Mouse (Mus musculus) midbrain, embryonic 12.5 days (tissue): ENCODE measurements at regions not wholly inside any gene's neighbourhood (a gene's known extent, or its start where the extent isn't known, plus 50 kb on each side); places are given as distances from the start of the nearest gene placed in this dataset.

Source experiments
- ATAC-seq: fragments of 200-750 bp; cut with Nextera tagmentation; 2 replicates; pipeline ENCODE4 v1.8.0; 2017; ENCODE audit warnings: low read depth, moderate TSS enrichment, moderate library complexity; ENCODE audit not compliant: low FRiP score
- H3K27ac ChIP-seq: fragments of 300-500 bp; sonication (generic); replicated peaks from 2 replicates; pipeline ENCODE4 v1.5.1; 2016; ENCODE audit warnings: mild to moderate bottlenecking
- H3K27me3 ChIP-seq: fragments of 300-500 bp; sonication (generic); 2 replicates; pipeline ENCODE4 v1.6.1; 2016; ENCODE audit warnings: mild to moderate bottlenecking
- H3K36me3 ChIP-seq: fragments of 300-500 bp; sonication (generic); 2 replicates; pipeline ENCODE4 v1.6.1; 2016
- H3K4me1 ChIP-seq: fragments of 300-500 bp; sonication (generic); 2 replicates; pipeline ENCODE4 v1.6.1; 2016
- H3K4me2 ChIP-seq: fragments of 300-500 bp; sonication (generic); replicated peaks from 2 replicates; pipeline ENCODE4 v1.6.1; 2016; ENCODE audit warnings: mild to moderate bottlenecking, moderate library complexity
- H3K4me3 ChIP-seq: fragments of 300-500 bp; sonication (generic); 2 replicates; pipeline ENCODE4 v1.5.1; 2016; ENCODE audit warnings: mild to moderate bottlenecking
- H3K9ac ChIP-seq: fragments of 300-500 bp; sonication (generic); replicated peaks from 2 replicates; pipeline ENCODE4 v1.6.1; 2016; ENCODE audit warnings: mild to moderate bottlenecking, moderate library complexity
- H3K9me3 ChIP-seq: fragments of 300-500 bp; sonication (generic); 2 replicates; pipeline ENCODE4 v1.6.1; 2016; ENCODE audit warnings: mild to moderate bottlenecking
- WGBS: fragments of 180-500 bp; shearing (Covaris S2); methylation state at CpG from one replicate; pipeline ENCODE4 v1.1.7; 2016; 5-methylcytosine and 5-hydroxymethylcytosine counted together

GRCm38 (mm10) chr13:42526163-42526562 is 154.3 kb upstream of the Phactr1 start:
- Histone ChIP-seq H3K9me3 (no peaks in the 10 kb centered on the region; the same call in 1 of the 2 replicates), H3K36me3 (no peaks in the 10 kb centered on the region), H3K27me3 (no peaks in the 10 kb centered on the region), H3K4me1 (no peaks in the 10 kb centered on the region; the same call in 1 of the 2 replicates), H3K27ac (no peak overlapping the region), H3K4me3 (no peak overlapping the region), H3K9ac (no peak overlapping the region), H3K4me2 (no peak overlapping the region)
- no peak for ATAC-seq
- 65% methylated on average over 4 of the region's 4 CpGs for WGBS

GRCm38 (mm10) chr13:42526966-42527365 is 153.5 kb upstream of the Phactr1 start:
- no peak overlapping the region for H3K4me3 ChIP-seq
- no peak overlapping the region for H3K9ac ChIP-seq
- no peaks in the 10 kb centered on the region for H3K36me3 ChIP-seq
- H3K4me2 ChIP-seq = no peak overlapping the region
- H3K27me3 ChIP-seq = no peaks in the 10 kb centered on the region
- ATAC-seq = no peak
- H3K9me3 ChIP-seq = no peaks in the 10 kb centered on the region; the same call in 1 of the 2 replicates
- no peak overlapping the region for H3K27ac ChIP-seq
- 34% methylated on average over 8 of the region's 8 CpGs for whole genome bisulfite sequencing
- H3K4me1 ChIP-seq = no peaks in the 10 kb centered on the region; the same call in 1 of the 2 replicates

DNA sequence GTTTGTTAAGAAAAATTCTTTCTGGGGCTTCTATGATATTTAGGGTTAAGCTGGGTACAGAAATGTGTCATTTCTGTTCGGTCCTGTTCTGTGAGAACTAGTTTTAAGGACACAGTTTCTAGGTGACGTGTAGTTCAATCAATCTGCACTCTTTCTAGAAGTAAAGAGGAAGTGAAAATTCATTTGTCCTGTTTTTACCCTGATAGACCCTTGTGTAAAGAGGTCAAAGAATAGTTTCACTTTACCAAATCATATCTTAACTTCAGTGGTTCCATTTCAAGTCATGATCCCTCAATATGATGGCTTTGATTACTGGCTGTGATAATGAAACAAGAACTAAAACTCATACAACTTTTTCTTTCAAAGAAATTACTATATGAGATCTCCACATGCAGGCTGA is 152.3 kb upstream of the Phactr1 start:
- no peak overlapping the region for H3K4me2 ChIP-seq
- H3K36me3 ChIP-seq = no peaks in the 10 kb centered on the region
- no peak overlapping the region for H3K4me3 ChIP-seq
- 94% methylated on average over 2 of the region's 2 CpGs for WGBS
- H3K27ac ChIP-seq = no peak overlapping the region
- H3K27me3 ChIP-seq = no peaks in the 10 kb centered on the region
- no peaks in the 10 kb centered on the region for H3K9me3 ChIP-seq
- no peak for ATAC-seq
- no peak overlapping the region for H3K9ac ChIP-seq
- no peaks in the 10 kb centered on the region; the same call in 1 of the 2 replicates for H3K4me1 ChIP-seq

GRCm38 (mm10) chr13:42536501-42537210 is 143.8 kb upstream of the Phactr1 start:
- ATAC-seq = no peak
- Histone ChIP-seq H3K9me3 (peaks cover 4% of the 10 kb centered on the region; the same call in 1 of the 2 replicates), H3K36me3 (no peaks in the 10 kb centered on the region), H3K4me3 (no peak overlapping the region), H3K4me1 (no peaks in the 10 kb centered on the region), H3K9ac (no peak overlapping the region), H3K27me3 (no peaks in the 10 kb centered on the region), H3K27ac (no peak overlapping the region), H3K4me2 (no peak overlapping the region)
- 86% methylated on average over 7 of the region's 7 CpGs for WGBS

DNA sequence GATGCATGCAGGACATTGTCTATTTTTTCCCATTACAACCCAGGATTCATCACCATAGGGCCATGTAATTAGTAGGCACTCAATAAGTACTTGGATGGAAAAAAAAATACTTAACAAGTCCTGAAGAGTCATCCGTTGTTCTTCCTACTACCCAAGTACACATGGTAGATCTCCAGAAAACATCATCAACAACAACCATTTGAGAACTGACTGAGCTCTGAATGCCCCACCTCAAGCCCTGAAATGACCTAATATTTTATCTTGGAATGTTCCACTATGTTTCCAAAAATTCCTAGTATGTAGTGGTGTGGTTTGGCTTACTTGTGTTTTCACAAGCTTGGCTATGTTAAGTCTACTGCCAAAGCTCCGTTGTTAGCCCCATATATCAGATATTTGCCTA is 142.4 kb upstream of the Phactr1 start:
- Histone ChIP-seq H3K4me3 (no peak overlapping the region), H3K27me3 (no peaks in the 10 kb centered on the region), H3K36me3 (no peaks in the 10 kb centered on the region), H3K4me2 (no peak overlapping the region), H3K9ac (no peak overlapping the region), H3K27ac (no peak overlapping the region), H3K9me3 (peaks cover 4% of the 10 kb centered on the region; the same call in 1 of the 2 replicates), H3K4me1 (no peaks in the 10 kb centered on the region)
- 87% methylated on average over 2 of the region's 2 CpGs for WGBS
- no peak for ATAC-seq

DNA sequence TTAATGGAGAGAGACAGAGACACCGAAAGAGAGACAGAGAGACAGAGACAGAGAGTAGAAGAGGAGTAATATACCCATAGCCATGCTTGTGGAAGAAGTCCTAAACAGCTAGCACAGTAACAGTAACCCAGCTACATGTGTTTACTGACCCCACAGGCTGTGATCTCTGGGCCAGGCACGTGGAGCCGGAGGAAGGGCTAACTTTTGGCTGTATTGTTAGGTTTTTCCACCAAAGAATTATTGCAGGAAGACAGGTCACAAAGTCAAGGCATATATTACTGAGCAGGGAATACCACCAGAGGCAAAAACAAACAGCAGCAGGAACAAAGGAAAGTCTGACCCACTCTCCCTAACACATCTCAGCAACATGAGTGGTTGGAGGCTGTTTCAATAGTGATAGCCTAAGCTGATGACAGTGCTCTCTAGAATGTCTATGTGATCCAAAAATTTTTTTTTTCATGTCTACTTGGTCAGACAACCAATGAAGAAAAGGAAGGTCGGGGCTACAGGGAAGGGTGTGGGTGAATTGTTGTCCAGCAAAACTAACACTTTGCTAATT is 135.8 kb upstream of the Phactr1 start:
- Histone ChIP-seq H3K27ac (no peak overlapping the region), H3K9ac (no peak overlapping the region), H3K36me3 (no peaks in the 10 kb centered on the region), H3K27me3 (no peaks in the 10 kb centered on the region), H3K4me2 (no peak overlapping the region), H3K9me3 (peaks cover 4% of the 10 kb centered on the region; the same call in 1 of the 2 replicates), H3K4me3 (no peak overlapping the region), H3K4me1 (no peaks in the 10 kb centered on the region)
- no peak for ATAC-seq
- 76% methylated on average over 4 of the region's 4 CpGs for WGBS

DNA sequence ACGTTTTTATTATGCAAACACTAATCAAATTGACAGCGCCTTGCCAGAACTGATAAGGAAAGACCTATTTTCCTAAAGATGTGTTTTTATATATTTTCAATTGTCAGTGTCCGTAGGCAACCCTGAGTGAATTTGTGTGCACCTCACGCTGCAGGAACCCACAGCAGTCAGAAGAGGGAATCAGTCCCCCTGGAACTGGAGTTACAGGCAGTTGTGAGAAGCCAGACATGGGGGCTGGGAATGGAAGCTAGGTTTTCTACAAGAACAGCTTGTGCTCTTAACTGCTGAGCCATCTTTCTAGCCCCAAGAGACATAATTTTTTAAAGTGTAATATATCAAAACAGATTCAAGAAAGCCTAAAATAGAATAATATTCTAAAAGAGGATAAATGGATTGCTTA is 134.0 kb upstream of the Phactr1 start:
- no peaks in the 10 kb centered on the region for H3K36me3 ChIP-seq
- no peaks in the 10 kb centered on the region for H3K4me1 ChIP-seq
- no peaks in the 10 kb centered on the region for H3K27me3 ChIP-seq
- 80% methylated on average over 4 of the region's 4 CpGs for WGBS
- no peak overlapping the region for H3K9ac ChIP-seq
- H3K4me3 ChIP-seq = no peak overlapping the region
- ATAC-seq = no peak
- H3K27ac ChIP-seq = no peak overlapping the region
- H3K4me2 ChIP-seq = no peak overlapping the region
- no peaks in the 10 kb centered on the region for H3K9me3 ChIP-seq

DNA sequence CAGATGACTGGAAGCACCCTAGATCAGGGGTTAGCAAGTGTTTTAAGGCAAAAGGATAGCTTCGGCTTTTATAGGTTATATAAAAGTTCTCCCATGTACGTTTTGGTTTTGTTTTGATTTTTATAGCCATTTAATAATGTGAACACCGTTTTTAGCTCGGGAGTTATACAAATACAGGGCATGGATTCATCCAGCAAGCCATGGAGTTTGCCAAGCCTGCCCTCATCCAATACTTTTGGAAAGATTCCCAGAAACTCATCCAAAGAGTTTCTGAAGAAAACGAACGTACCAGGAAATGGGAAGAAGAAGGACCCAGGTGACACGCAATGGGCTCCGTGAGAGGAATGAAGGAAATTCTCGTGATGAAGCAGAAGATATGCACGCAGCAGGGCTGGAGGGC is 133.6 kb upstream of the Phactr1 start:
- H3K4me1 ChIP-seq = no peaks in the 10 kb centered on the region
- no peaks in the 10 kb centered on the region for H3K9me3 ChIP-seq
- ATAC-seq = no peak
- no peak overlapping the region for H3K9ac ChIP-seq
- no peak overlapping the region for H3K4me3 ChIP-seq
- no peaks in the 10 kb centered on the region for H3K36me3 ChIP-seq
- no peaks in the 10 kb centered on the region for H3K27me3 ChIP-seq
- no peak overlapping the region for H3K4me2 ChIP-seq
- no peak overlapping the region for H3K27ac ChIP-seq
- WGBS = 94% methylated on average over 10 of the region's 10 CpGs

GRCm38 (mm10) chr13:42549021-42549559 is 131.3 kb upstream of the Phactr1 start:
- no peaks in the 10 kb centered on the region for H3K9me3 ChIP-seq
- no peak overlapping the region for H3K27ac ChIP-seq
- H3K4me1 ChIP-seq = no peaks in the 10 kb centered on the region
- no peaks in the 10 kb centered on the region for H3K27me3 ChIP-seq
- 76% methylated on average over 5 of the region's 5 CpGs for WGBS
- no peak for ATAC-seq
- no peak overlapping the region for H3K9ac ChIP-seq
- no peak overlapping the region for H3K4me2 ChIP-seq
- no peaks in the 10 kb centered on the region for H3K36me3 ChIP-seq
- no peak overlapping the region for H3K4me3 ChIP-seq

- ATAC-seq = no peak
- 80% methylated on average over 4 of the region's 4 CpGs for WGBS
- Histone ChIP-seq H3K27me3 (no peaks in the 10 kb centered on the region), H3K4me2 (no peak overlapping the region), H3K27ac (no peak overlapping the region), H3K36me3 (no peaks in the 10 kb centered on the region), H3K4me1 (no peaks in the 10 kb centered on the region), H3K4me3 (no peak overlapping the region), H3K9ac (no peak overlapping the region), H3K9me3 (no peaks in the 10 kb centered on the region)
Measured at GRCm38 (mm10) chr13:42554961-42555360, 125.5 kb upstream of the Phactr1 start.

DNA sequence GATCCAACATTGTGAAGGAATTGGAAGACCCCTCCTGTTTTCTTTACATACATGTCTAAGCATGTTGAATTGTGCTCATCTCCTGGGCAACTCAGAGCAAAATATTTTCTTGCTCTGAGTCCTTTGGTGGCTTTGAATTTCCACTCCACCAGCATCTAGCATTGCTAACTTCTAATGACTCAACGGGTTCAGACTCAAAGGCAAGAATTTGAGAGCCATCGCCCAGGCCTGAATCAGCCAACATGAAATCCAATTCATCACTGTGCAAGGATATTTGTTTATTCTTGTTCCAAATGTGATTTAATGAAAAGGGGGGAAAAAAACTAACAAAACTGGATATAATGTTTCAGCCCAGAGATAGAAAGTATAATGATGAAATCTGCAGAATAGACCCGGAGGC is 121.9 kb upstream of the Phactr1 start:
- H3K4me3 ChIP-seq = no peak overlapping the region
- no peaks in the 10 kb centered on the region for H3K4me1 ChIP-seq
- no peak for ATAC-seq
- no peaks in the 10 kb centered on the region for H3K27me3 ChIP-seq
- no peaks in the 10 kb centered on the region for H3K9me3 ChIP-seq
- no peaks in the 10 kb centered on the region for H3K36me3 ChIP-seq
- no peak overlapping the region for H3K4me2 ChIP-seq
- WGBS = 88% methylated on average over 3 of the region's 3 CpGs
- no peak overlapping the region for H3K9ac ChIP-seq
- H3K27ac ChIP-seq = no peak overlapping the region

DNA sequence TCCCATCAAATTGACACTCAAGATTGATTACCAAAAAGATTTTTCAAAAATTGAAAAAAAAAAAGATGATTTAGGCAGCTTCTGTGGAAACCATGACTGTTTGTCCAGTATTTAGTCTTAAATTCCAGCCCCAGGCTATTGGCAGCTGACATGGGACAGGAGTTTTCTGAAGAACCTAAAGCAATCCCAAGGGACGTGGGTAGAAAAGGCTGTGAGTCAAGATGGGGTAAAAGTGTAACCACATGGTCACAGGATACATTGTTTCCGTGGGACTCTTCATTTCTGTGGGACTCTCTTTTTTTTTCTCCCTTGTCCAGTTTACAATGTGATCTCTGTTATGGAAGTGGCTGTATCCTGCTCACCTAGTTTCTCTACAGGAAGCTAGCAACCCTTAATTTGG is 119.0 kb upstream of the Phactr1 start:
- no peak for ATAC-seq
- no peak overlapping the region for H3K4me3 ChIP-seq
- H3K9me3 ChIP-seq = no peaks in the 10 kb centered on the region
- no peaks in the 10 kb centered on the region for H3K36me3 ChIP-seq
- H3K9ac ChIP-seq = no peak overlapping the region
- no peaks in the 10 kb centered on the region for H3K27me3 ChIP-seq
- no peak overlapping the region for H3K27ac ChIP-seq
- no peak overlapping the region for H3K4me2 ChIP-seq
- no peaks in the 10 kb centered on the region for H3K4me1 ChIP-seq
- WGBS = 83% methylated on average over 2 of the region's 2 CpGs
